Mouse (Mus musculus) erythroblast, embryonic 14.5 days (primary cell): Measurements from ENCODE around the gene Slc1a2.

Source experiments
- GATA1 ChIP-seq: IDR thresholded peaks from 2 replicates; pipeline ENCODE4 v1.6.1; 2012; ENCODE audit warnings: low read length, inconsistent platforms, mixed read lengths
- TAL1 ChIP-seq: IDR thresholded peaks from 3 replicates; pipeline ENCODE4 v1.6.1; 2012; ENCODE audit warnings: low read length, inconsistent platforms, mixed read lengths

- TF ChIP-seq GATA1 (no peak), TAL1 (no peak)
Measured at GRCm38 (mm10) chr2:102682168-102682567, 23.7 kb downstream of the Slc1a2 start.
